Mouse (Mus musculus) bone marrow, adult 2 months (tissue): Measurements from ENCODE around the gene Vmn2r86.
"Not testable (repeated sequence)": the region's sequence is repeated elsewhere in the genome, so short reads cannot be mapped to it uniquely, and the experiment has no call there.

ENCODE experiments used
- CTCF ChIP-seq: fragments of 200-500 bp; IDR thresholded peaks from 2 replicates; pipeline ENCODE4 v1.5.1; 2011; ENCODE audit warnings: low read length, control low read depth; ENCODE audit not compliant: control insufficient read depth, insufficient read depth
- POLR2A ChIP-seq: fragments of 200-500 bp; IDR thresholded peaks from 2 replicates; pipeline ENCODE4 v1.6.1; 2011; ENCODE audit warnings: low read depth, mild to moderate bottlenecking, control low read depth, low read length, borderline replicate concordance; ENCODE audit not compliant: control insufficient read depth

DNA sequence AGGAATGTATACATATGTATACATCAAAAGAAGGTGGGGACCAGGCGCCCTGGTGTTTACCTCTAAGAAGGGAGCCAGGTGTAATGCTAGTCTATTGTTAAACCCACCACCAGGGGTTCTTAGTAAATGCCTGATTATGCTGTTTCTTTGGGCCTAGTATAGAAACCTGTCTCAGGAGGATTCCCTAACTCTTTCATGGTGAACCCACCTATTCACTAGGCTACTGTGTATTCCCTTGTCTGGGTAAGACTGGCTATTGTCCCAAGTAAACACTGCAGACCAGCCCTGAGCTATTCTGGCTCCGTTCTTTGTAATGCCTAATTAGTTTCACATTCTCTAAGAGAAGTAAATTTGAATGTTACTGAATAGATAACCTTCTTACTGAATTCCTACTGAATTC, 35.9 kb downstream of the Vmn2r86 start:
- TF ChIP-seq CTCF, POLR2A: not testable (repeated sequence)
